Mouse (Mus musculus) liver, embryonic 16.5 days (tissue): ENCODE results near the gene Dynlrb2. TPM values are rescaled to one million over a fixed set of nuclear protein-coding genes. Genes with fewer than 3 reads are reported as not detected.

ENCODE experiments used
- polyA plus RNA-seq: library from polyadenylated mRNA; unstranded; fragments of >200 nt; fragmentation: Nextera tagmentation; extraction: Ambion mirVana; gene quantifications from 2 replicates; pipeline ENCODE4 v1.2.1, GENCODE M21; 2015

Gene Dynlrb2
- polyA plus RNA-seq, 1 experiment from 2014 or later = not detected

Other genes starting within 250 kb of the Dynlrb2 start
- gene Cdyl2, start 228.0 kb downstream of the Dynlrb2 start, polyA plus RNA-seq = 1.6 and 1.8 TPM in 2 replicates